Mouse (Mus musculus) heart, embryonic 11.5 days (tissue): ENCODE measurements around the gene Mrpl43. TPM values are rescaled to one million over a fixed set of nuclear protein-coding genes. Genes with fewer than 3 reads are reported as not detected.

Experiments used
- ATAC-seq: fragments of 200-750 bp; cut with Nextera tagmentation; replicated peaks from 2 replicates; pipeline ENCODE4 v1.8.0; 2017; ENCODE audit warnings: moderate library complexity; ENCODE audit not compliant: insufficient number of reproducible peaks, low FRiP score, low TSS enrichment
- H3K27ac ChIP-seq: fragments of 300-500 bp; sonication (generic); 2 replicates; pipeline ENCODE4 v1.5.1; 2014; ENCODE audit warnings: mild to moderate bottlenecking, low read depth, low read length
- H3K27me3 ChIP-seq: fragments of 300-500 bp; sonication (generic); 2 replicates; pipeline ENCODE4 v1.6.1; 2014; ENCODE audit warnings: mild to moderate bottlenecking, low read length, mixed read lengths; ENCODE audit not compliant: control insufficient read depth, insufficient read depth
- H3K36me3 ChIP-seq: fragments of 300-500 bp; sonication (generic); 2 replicates; pipeline ENCODE4 v1.6.1; 2014; ENCODE audit warnings: mild to moderate bottlenecking, low read length, moderate library complexity, mixed read lengths; ENCODE audit not compliant: control insufficient read depth, insufficient read depth
- H3K4me1 ChIP-seq: fragments of 300-500 bp; sonication (generic); 2 replicates; pipeline ENCODE4 v1.6.1; 2014; ENCODE audit warnings: low read length; ENCODE audit not compliant: control insufficient read depth, insufficient read depth
- H3K4me2 ChIP-seq: fragments of 300-500 bp; sonication (generic); 2 replicates; pipeline ENCODE4 v1.6.1; 2014; ENCODE audit warnings: mild to moderate bottlenecking, moderate library complexity
- H3K4me3 ChIP-seq: fragments of 300-500 bp; sonication (generic); 2 replicates; pipeline ENCODE4 v1.5.1; 2014; ENCODE audit warnings: low read depth, low read length
- H3K9ac ChIP-seq: fragments of 300-500 bp; sonication (generic); 2 replicates; pipeline ENCODE4 v1.6.1; 2014; ENCODE audit warnings: mild to moderate bottlenecking, low read depth, low read length, moderate library complexity
- H3K9me3 ChIP-seq: fragments of 300-500 bp; sonication (generic); replicated peaks from 2 replicates; pipeline ENCODE4 v1.6.1; 2016; ENCODE audit warnings: low read length; ENCODE audit not compliant: control insufficient read depth
- WGBS: fragments of 180-500 bp; shearing (Covaris S2); extraction: QIAGEN DNeasy Blood & Tissue Kit; methylation state at CpG from one replicate; pipeline ENCODE4 v1.1.7; 2014; ENCODE audit not compliant: insufficient replicate concordance; 5-methylcytosine and 5-hydroxymethylcytosine counted together
- polyA plus RNA-seq: library from polyadenylated mRNA; unstranded; fragments of >200 nt; fragmentation: Nextera tagmentation; extraction: Ambion mirVana; gene quantifications from 2 replicates; pipeline ENCODE4 v1.2.1, GENCODE M21; 2014

Mrpl43 gene
- 63.0 and 64.3 TPM in 2 replicates for polyA plus RNA-seq

GRCm38 (mm10) chr19:45005957-45006712 is at the start of gene Mrpl43:
Gene Mrpl43 (minus strand): TSS chr19:45006442.
- Histone ChIP-seq H3K9me3 (no peaks in the 10 kb centered on the region), H3K27me3 (no peaks in the 10 kb centered on the region), H3K4me3 (peak within 1 kb of the TSS; percentile 98), H3K36me3 (peaks cover 19% of the 10 kb centered on the region), H3K27ac (peak within 1 kb of the TSS; percentile 83), H3K4me2 (peak within 1 kb of the TSS; percentile 94), H3K9ac (peak within 1 kb of the TSS; percentile 85), H3K4me1 (peaks cover 13% of the 10 kb centered on the region)
- under 1% methylated on average over 82 of the region's 82 CpGs for WGBS
- peak; percentile 79 for ATAC-seq

GRCm38 (mm10) chr19:45054892-45055690 is 48.8 kb upstream of the Mrpl43 start:
- H3K27me3 ChIP-seq: no peaks in the 10 kb centered on the region; the same call in 1 of the 2 replicates
- WGBS: 68% methylated on average over 6 of the region's 6 CpGs
- peaks cover 4% of the 10 kb centered on the region; the same call in 1 of the 2 replicates for H3K36me3 ChIP-seq
- peaks cover 11% of the 10 kb centered on the region; the same call in 1 of the 2 replicates for H3K4me1 ChIP-seq
- H3K9me3 ChIP-seq: no peaks in the 10 kb centered on the region
- no peak overlapping the region for H3K4me3 ChIP-seq
- no peak for ATAC-seq
- H3K9ac ChIP-seq: no peak overlapping the region
- no peak overlapping the region for H3K27ac ChIP-seq
- no peak overlapping the region for H3K4me2 ChIP-seq

GRCm38 (mm10) chr19:45053451-45053850 is 47.2 kb upstream of the Mrpl43 start:
- Histone ChIP-seq H3K27me3 (no peaks in the 10 kb centered on the region; the same call in 1 of the 2 replicates), H3K27ac (no peak overlapping the region), H3K4me2 (no peak overlapping the region), H3K4me1 (peaks cover 8% of the 10 kb centered on the region; the same call in 1 of the 2 replicates), H3K9ac (no peak overlapping the region), H3K36me3 (peaks cover 4% of the 10 kb centered on the region; the same call in 1 of the 2 replicates), H3K9me3 (no peaks in the 10 kb centered on the region), H3K4me3 (no peak overlapping the region)
- WGBS: 85% methylated on average over 8 of the region's 8 CpGs
- no peak for ATAC-seq

- peaks cover 4% of the 10 kb centered on the region; the same call in 1 of the 2 replicates for H3K36me3 ChIP-seq
- no peak overlapping the region for H3K4me3 ChIP-seq
- H3K27me3 ChIP-seq: peaks cover 20% of the 10 kb centered on the region
- 71% methylated on average over 9 of the region's 9 CpGs for WGBS
- no peaks in the 10 kb centered on the region for H3K9me3 ChIP-seq
- no peak for ATAC-seq
- H3K27ac ChIP-seq: no peak overlapping the region
- H3K4me2 ChIP-seq: no peak overlapping the region
- peaks cover 14% of the 10 kb centered on the region for H3K4me1 ChIP-seq
- no peak overlapping the region for H3K9ac ChIP-seq
These were observed 43.3 kb upstream of the Mrpl43 start for GRCm38 (mm10) chr19:45049523-45049922.

- ATAC-seq: no peak
- peaks cover 4% of the 10 kb centered on the region; the same call in 1 of the 2 replicates for H3K36me3 ChIP-seq
- peak overlapping the region; percentile 84 for H3K4me2 ChIP-seq
- H3K27ac ChIP-seq: peak overlapping the region; percentile 78
- H3K4me3 ChIP-seq: peak overlapping the region; percentile 57; the same call in 1 of the 2 replicates
- H3K4me1 ChIP-seq: peaks cover 14% of the 10 kb centered on the region
- peaks cover 25% of the 10 kb centered on the region for H3K27me3 ChIP-seq
- WGBS: 71% methylated on average over 12 of the region's 12 CpGs
- H3K9me3 ChIP-seq: no peaks in the 10 kb centered on the region
- H3K9ac ChIP-seq: peak overlapping the region; percentile 74; the same call in 1 of the 2 replicates
These were observed 42.6 kb upstream of the Mrpl43 start for GRCm38 (mm10) chr19:45048644-45049365.

- H3K27me3 ChIP-seq: peaks cover 32% of the 10 kb centered on the region
- H3K4me2 ChIP-seq: peak overlapping the region; percentile 84
- H3K4me1 ChIP-seq: peaks cover 14% of the 10 kb centered on the region
- peak overlapping the region; percentile 74 for H3K9ac ChIP-seq
- no peaks in the 10 kb centered on the region; the same call in 1 of the 2 replicates for H3K36me3 ChIP-seq
- H3K27ac ChIP-seq: peak overlapping the region; percentile 78
- peak; percentile 44 for ATAC-seq
- peak overlapping the region; percentile 57 for H3K4me3 ChIP-seq
- H3K9me3 ChIP-seq: no peaks in the 10 kb centered on the region
- WGBS: 36% methylated on average over 11 of the region's 11 CpGs
These were observed 41.8 kb upstream of the Mrpl43 start for GRCm38 (mm10) chr19:45047935-45048643.

GRCm38 (mm10) chr19:45047417-45047934 is 41.2 kb upstream of the Mrpl43 start, which contains the start of gene Sfxn3:
Gene Sfxn3 (plus strand): TSS chr19:45047503.
- H3K4me3 ChIP-seq: peak within 1 kb of the TSS; percentile 57
- H3K9ac ChIP-seq: peak within 1 kb of the TSS; percentile 74
- H3K4me1 ChIP-seq: peaks cover 14% of the 10 kb centered on the region
- peak within 1 kb of the TSS; percentile 78 for H3K27ac ChIP-seq
- H3K9me3 ChIP-seq: no peaks in the 10 kb centered on the region
- under 1% methylated on average over 26 of the region's 26 CpGs for WGBS
- peak within 1 kb of the TSS; percentile 84 for H3K4me2 ChIP-seq
- peak; percentile 76 for ATAC-seq
- peaks cover 32% of the 10 kb centered on the region for H3K27me3 ChIP-seq
- H3K36me3 ChIP-seq: no peaks in the 10 kb centered on the region
